Mouse (Mus musculus) forelimb bud, embryonic 11.5 days (tissue): ENCODE data around the gene Inmt.

ENCODE experiments used
- DNase-seq: peaks from one replicate; pipeline ENCODE4 v3.0.0-alpha.2; 2012; ENCODE audit warnings: low read depth, low spot score

Gene Inmt

DNA sequence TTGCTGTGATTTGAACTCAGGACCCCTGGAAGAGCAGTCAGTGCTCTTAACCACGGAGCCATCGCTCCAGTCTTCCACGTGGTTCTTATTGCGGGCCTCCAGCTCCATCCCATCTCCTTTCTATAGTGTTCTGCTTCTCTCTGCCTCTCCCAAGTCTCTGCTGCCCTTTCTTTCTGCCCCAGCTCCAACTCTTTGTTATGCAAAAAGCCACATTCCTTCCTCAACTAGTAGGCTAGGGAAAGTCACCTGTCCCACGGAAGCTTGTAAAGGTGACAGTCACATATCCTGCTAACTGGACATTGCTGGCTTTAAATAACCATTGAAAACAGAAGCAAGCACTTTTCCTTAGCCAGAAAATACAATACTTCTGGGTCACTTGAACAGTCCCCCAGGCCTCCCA is 5.0 kb downstream of the Inmt start:
- no peak for DNase-seq

DNA sequence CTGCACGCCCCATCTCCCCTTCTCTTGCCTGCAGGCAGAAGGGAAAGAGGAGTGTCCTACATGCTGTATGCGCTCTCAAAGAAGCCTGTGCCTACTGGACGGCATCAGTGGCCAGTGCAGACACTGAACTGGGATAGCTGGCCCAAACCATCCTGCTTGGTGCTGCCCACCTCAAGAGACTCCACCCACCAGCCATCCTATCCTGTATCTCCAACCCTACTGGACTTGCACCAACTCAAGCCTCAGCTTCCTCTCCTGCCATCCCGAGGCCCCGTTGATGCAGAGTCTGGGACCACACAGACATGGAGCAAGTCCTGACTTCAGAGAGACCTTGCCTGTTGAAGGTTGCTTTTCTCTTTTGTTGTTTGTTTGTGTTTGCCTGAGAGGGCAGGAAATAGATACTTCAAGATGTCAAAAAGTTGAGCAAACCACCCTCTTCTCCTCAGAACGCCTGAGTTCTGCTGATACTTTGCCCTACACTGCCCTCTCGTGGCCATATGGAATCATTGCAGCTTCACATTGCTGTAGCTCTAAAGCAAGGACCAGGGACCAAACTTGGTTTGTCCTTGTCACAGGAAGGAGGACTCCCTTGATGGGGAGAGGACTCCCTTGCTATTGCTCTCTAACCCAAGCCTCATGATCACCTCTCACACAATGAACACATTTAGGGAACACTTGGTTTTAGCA is 7.9 kb downstream of the Inmt start:
- peak; percentile 71 for DNase-seq

DNA sequence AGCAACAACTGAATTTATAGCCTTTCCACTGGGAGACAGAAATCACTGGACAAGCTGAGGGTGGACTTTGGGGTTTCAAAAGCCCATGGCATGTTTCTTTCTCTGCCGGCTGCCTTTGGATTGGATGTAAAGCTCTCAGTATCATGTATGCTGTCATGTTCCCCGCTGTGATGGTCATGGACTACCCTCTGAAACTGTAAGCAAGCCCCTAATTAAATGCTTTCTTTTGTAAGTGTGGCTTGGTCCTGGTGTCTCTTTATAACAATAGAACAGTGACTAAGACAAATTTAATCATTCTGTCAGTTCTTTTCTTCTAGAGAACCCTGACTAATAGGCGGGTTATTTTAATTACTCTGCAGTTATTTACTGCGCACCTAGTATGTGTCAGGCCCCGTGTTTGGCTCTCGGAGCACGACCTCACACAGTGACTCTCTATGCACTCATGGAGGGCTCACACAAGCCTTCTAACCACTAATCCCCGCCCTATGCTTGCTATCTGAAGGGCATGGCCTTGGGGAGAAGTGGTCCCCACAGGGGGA is 11.7 kb downstream of the Inmt start:
- no peak for DNase-seq

DNA sequence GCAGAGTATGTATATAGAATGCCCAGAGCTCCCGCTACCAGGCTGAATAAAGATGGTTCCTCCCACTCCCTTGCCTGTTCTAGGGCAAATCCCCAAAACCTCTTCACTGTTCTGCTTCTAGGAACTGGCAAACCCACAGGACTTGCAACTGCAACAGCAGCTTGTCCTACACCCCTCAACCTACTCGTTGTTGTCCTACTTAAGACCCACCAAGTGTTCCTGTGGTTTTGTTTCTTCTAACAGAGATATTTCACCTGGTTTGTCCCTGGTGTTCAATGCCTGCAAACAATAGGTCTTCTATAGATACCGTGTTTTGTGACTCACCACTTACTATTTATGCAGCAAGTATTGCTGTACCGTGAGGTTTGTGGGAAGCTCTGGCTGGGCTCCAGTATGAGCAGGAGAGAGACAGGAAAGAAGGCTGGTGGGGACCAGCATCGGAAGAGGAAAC is 13.5 kb downstream of the Inmt start:
- DNase-seq: no peak

DNA sequence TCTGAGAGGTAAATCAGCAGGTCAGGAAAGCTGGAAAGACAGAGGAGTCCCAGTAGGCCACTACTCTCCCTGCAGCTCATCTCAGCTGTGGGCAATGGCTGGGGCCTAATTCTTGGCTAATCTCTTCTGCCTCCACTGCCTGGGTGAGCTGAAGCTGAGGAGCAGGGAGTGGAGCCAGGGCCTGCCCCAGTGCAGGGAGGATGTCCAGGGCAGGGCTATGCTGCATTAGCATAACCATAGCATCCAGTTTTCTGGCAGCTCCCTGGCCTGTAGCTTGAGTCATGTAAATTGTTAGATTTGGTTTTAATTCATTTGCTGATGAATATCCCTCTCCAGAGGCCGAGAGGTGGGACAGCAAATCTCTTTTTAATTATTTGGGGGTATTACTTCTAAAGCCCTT is 15.6 kb downstream of the Inmt start:
- no peak for DNase-seq

DNA sequence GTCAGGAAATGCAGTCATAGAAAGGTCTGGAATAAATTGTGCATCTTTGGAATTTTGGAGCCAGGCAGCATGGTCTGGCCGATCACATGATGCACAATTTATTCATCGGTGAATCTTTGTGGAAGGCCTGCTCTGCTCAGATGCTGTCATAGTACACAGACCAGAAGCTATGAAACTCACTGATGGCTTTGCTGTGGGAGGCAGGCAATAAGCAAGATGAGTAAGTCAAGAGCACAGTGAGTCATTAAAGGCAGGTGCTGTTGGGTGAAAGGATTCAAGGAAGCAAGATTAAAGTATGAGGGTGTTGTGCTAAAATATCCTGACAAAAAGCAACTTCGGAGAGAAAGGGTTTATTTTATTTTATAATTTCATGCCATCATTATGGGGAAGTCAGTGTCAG is 22.6 kb downstream of the Inmt start:
- DNase-seq: no peak

DNA sequence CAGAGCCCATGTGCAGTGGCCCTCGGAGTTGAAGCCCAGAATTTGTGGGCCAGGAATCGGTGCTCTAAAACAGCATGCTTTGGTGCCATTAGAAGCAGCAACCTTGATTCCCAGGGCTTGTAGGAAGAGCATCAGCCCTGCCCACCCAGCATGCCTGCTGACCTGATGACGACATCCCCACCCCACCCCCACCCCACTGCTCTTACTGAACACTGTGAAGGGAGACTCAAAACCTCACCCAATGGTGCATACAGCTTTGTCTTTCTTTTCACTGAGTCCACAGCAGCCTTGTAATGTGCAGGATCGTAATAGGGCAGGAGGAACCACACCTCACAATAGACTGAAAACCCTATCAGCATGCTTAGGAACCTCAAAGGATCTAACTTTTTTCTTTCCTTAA is 28.7 kb downstream of the Inmt start:
- DNase-seq: no peak

DNA sequence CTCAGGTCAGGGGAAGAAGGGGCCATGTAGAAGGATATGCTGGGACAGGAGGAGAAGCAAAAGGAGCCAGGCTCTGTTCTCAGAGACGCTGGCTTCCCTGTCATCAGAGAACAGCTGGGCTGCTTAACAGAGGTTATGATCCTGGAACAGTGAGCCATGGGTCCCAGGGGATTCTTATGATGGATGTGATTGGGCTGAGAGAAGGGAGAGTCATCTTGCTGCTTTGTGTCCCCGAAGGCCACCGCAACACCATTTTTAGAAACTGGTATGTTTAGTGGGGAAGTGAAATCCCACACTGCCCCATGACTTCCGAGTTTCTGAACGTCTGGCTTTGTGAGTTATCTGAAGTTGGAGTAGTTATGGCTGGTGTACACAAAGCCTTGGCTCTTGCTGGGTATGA is 29.6 kb downstream of the Inmt start:
- no peak for DNase-seq

DNA sequence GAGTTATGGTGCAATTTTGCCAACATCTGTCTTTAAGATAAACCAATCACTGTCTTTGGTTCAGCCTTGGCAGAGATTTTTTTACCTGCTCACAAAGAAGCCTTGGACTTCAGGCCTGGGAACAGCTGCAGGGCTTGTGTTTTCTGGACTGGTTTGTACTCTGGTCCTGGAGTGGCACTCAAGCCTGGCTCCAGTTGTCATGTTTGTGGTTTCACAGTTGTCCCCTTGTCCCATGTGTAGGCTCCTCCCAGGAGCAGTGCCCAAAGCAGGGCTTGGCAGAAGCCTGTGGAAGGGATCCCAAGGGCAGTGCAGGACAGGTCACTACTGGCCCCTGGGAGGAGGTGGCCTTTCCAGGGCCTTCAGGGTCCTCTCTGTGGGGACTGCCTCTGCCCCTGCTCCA is 36.5 kb downstream of the Inmt start:
- no peak for DNase-seq

DNA sequence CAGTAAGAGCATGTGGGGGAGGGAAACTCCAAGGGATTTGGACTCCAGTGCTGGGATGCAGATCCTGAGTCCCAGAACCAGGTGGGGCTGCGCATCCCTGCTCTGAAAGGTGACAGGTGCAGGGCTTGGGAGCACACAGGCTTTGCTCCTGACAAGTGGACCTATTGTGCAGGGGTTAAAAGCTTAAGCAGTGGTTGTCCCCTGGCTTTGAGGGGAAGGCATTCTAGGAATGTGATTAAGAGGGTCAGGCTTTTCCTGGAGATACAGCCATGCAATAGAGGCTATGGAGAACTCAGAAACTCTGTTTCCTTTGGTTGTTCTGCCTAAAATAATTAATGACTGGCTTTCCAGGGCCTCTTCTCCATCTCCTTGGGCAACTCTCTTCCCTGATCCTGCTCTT is 41.4 kb downstream of the Inmt start:
- no peak for DNase-seq

DNA sequence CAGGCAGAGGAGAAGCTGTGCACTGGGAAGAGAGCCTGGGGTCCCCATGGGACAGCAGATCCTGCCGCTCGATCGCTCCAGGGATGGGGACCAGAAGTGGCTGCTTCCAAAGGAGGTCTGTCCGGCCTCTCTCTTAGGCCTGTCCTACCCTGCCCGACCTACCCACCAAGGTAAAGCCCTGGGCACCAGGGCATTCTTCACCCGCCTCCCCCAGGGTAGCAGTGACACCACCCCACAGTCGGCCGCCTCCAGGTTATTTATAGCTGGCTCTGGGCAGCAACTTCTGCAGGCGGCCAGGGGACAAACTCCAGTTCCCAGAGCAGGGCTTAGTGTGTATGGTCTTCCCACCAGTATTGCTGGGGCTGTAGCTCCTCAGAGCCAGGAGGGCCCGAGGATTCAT is 42.0 kb downstream of the Inmt start, which contains the start of gene Crhr2:
Gene Crhr2, minus strand, starts transcription at position 223 of the 400 bp plus-strand sequence.
- DNase-seq: no peak

DNA sequence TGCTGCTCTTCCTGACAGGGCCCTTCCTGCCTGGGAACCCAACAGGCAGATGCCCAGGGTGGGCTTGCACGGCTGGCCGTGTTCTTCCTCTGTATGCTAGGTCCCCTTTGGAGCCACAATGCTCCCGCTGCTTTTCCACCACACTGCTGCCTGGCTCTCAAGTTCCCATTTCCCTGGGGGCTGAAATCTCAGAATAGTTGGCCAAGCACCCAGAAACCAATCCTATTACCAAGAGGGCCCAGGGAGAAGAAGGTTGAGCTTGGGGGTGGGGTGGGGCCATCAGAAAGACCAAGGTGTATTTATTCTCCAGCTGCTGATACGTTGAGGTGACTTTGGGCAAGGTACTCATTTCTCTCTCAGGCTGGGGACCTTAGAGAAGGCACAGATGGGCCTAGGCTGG is 43.5 kb downstream of the Inmt start:
- DNase-seq: no peak

DNA sequence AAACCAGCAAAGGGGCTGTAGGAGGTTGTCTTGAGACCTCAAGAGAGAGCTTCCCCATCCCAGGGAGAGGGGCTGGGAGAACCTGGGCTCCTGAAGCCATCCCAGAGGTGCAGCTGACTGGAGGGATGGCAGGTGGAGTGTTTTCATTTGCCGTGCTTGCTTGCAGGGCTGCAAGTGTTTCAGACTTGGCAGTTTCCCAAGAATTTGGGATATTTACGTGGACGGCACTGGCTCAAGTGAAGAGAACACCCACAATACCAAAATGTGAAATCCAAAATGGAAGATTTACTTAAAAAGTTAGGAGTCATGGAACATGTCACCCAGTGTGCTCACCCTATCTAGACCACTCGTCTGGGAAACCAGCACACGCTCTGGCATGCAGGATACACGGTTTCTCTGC is 44.2 kb downstream of the Inmt start:
- DNase-seq: no peak

DNA sequence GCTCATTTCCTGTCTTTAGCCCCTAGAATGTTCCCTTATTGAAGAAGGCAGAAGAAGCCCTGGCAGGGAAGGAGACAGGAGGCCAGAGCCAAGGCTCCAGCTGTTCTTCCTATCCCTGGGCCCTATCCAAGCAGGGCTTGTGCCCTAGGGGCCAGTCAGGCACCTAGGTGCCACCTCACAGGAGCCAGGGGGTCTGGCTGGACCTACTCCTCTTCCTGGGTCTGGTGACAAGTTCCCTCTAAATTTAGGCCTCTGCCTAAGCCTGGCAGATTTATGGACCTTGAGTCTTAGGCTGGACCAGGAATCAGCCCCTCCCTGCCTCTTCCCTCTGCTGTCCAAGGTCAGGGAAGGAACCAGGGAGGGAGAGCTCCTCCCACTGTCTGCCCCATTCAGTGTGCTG is 46.5 kb downstream of the Inmt start:
- no peak for DNase-seq

DNA sequence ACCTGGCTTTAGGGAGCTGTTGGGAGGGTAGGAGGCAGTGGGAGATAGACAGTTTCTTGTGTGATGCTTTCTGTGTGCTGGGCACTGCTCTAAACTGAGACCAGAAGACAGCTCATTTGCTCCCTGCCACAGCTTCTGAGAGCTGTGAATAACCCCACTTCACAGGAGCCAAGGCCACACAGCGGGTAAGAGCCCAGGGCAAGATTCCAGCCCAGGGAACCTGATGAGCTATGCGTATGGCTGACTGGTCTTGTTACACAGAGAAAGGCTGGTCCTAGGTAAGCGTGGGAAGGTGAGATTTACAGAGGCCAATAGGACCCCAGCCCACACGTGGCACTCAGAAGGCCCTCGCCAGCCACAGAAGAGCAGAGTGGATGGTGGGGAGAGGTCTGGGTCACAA is 48.3 kb downstream of the Inmt start:
- DNase-seq: no peak

DNA sequence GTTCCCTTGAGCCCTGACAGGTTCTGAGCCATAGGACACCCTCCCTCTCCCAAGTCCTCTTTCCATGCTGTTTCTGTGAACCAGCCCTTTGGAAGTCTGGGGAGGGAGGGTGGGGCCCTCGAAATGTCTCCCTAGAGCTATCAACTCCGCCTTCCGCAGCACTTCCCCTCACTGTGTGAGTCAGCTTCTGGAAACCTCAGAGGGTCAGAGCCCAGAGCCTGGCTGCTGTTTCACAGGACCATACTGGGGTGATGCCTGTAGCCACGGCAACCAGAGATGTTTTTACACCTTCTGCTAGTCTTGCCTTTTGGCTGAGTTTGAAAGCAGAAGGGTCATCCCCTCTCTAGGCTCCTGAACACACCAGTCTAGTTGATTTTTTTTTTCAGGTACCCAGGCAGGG is 51.8 kb downstream of the Inmt start:
- DNase-seq: no peak
